Mouse (Mus musculus) lung, embryonic 16.5 days (tissue): ENCODE data around the gene Hist1h4h. TPM values are rescaled to one million over a fixed set of nuclear protein-coding genes. Genes with fewer than 3 reads are reported as not detected.

ENCODE experiments used
- ATAC-seq: fragments of 200-750 bp; cut with Nextera tagmentation; 2 replicates; pipeline ENCODE4 v1.8.0; 2017; ENCODE audit warnings: low read depth, mild to moderate bottlenecking, moderate library complexity
- H3K27ac ChIP-seq: fragments of 300-500 bp; sonication (generic); 2 replicates; pipeline ENCODE4 v1.5.1; 2014; ENCODE audit warnings: mild to moderate bottlenecking, control low read depth, low read length
- H3K27me3 ChIP-seq: fragments of 300-500 bp; sonication (generic); 2 replicates; pipeline ENCODE4 v1.6.1; 2014; ENCODE audit warnings: low read depth, low read length, mixed read lengths; ENCODE audit not compliant: control insufficient read depth, insufficient read depth
- H3K36me3 ChIP-seq: fragments of 300-500 bp; sonication (generic); 2 replicates; pipeline ENCODE4 v1.6.1; 2014; ENCODE audit warnings: low read length; ENCODE audit not compliant: control insufficient read depth, insufficient read depth
- H3K4me1 ChIP-seq: fragments of 300-500 bp; sonication (generic); replicated peaks from 2 replicates; pipeline ENCODE4 v1.6.1; 2014; ENCODE audit warnings: low read length, mixed read lengths; ENCODE audit not compliant: control insufficient read depth, insufficient read depth
- H3K4me2 ChIP-seq: fragments of 300-500 bp; sonication (generic); 2 replicates; pipeline ENCODE4 v1.6.1; 2014; ENCODE audit warnings: low read depth, low read length, control low read depth
- H3K4me3 ChIP-seq: fragments of 300-500 bp; sonication (generic); 2 replicates; pipeline ENCODE4 v1.5.1; 2014; ENCODE audit warnings: mild to moderate bottlenecking, low read length, control low read depth
- H3K9ac ChIP-seq: fragments of 300-500 bp; sonication (generic); 2 replicates; pipeline ENCODE4 v1.6.1; 2014; ENCODE audit warnings: low read length, control low read depth
- H3K9me3 ChIP-seq: fragments of 300-500 bp; sonication (generic); 2 replicates; pipeline ENCODE4 v1.6.1; 2016; ENCODE audit warnings: low read length; ENCODE audit not compliant: control insufficient read depth
- WGBS: fragments of 180-500 bp; shearing (Covaris S2); extraction: QIAGEN DNeasy Blood & Tissue Kit; methylation state at CpG from one replicate; pipeline ENCODE4 v1.1.7; 2014; 5-methylcytosine and 5-hydroxymethylcytosine counted together
- polyA plus RNA-seq: library from polyadenylated mRNA; unstranded; fragments of >200 nt; fragmentation: Nextera tagmentation; extraction: Ambion mirVana; gene quantifications from 2 replicates; pipeline ENCODE4 v1.2.1, GENCODE M21; 2015

Hist1h4h gene
- polyA plus RNA-seq, 1 experiment from 2014 or later = 8.4 TPM

GRCm38 (mm10) chr13:23518295-23518603, 12.6 kb upstream of the Hist1h4h start:
- WGBS = under 1% methylated on average over 6 of the region's 6 CpGs
- peaks cover 4% of the 10 kb centered on the region for H3K4me1 ChIP-seq
- H3K9me3 ChIP-seq = no peaks in the 10 kb centered on the region
- H3K36me3 ChIP-seq = no peaks in the 10 kb centered on the region
- H3K9ac ChIP-seq = no peak overlapping the region
- H3K27me3 ChIP-seq = no peaks in the 10 kb centered on the region
- 0 out of 2 replicates have a peak, but pooled peaks have one; percentile 15 for ATAC-seq
- peak overlapping the region; percentile 94 for H3K4me2 ChIP-seq
- peak overlapping the region; percentile 66 for H3K4me3 ChIP-seq
- no peak overlapping the region for H3K27ac ChIP-seq

GRCm38 (mm10) chr13:23518885-23519284, 12.0 kb upstream of the Hist1h4h start:
- Histone ChIP-seq H3K36me3 (no peaks in the 10 kb centered on the region), H3K4me3 (peak overlapping the region; percentile 52), H3K27me3 (no peaks in the 10 kb centered on the region), H3K9ac (peak overlapping the region; percentile 49), H3K9me3 (no peaks in the 10 kb centered on the region), H3K27ac (peak overlapping the region; percentile 69), H3K4me2 (peak overlapping the region; percentile 73), H3K4me1 (peaks cover 4% of the 10 kb centered on the region)
- peak; percentile 55 for ATAC-seq
- under 1% methylated on average over 6 of the region's 6 CpGs for WGBS

DNA sequence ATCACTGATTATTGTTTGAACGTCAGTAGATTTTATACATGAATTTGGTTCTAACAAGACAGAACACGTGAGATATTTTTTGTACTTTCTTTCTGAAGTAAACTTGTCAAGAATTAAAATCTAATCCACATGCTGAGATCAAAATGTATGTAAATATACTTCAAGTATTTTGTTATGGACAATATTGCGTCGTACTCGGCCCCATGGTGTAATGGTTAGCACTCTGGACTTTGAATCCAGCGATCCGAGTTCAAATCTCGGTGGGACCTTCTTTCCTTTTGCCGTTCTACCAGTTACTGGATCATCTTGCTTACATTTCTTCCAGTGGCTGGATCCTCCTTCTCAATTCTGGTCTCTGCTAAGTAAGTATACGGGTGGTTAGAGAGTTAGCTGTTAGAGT, 11.4 kb upstream of the Hist1h4h start:
- peak overlapping the region; percentile 69 for H3K27ac ChIP-seq
- no peaks in the 10 kb centered on the region for H3K27me3 ChIP-seq
- H3K9me3 ChIP-seq = no peaks in the 10 kb centered on the region
- peak overlapping the region; percentile 73 for H3K4me2 ChIP-seq
- H3K4me1 ChIP-seq = peaks cover 4% of the 10 kb centered on the region
- H3K36me3 ChIP-seq = no peaks in the 10 kb centered on the region
- H3K4me3 ChIP-seq = peak overlapping the region; percentile 52
- peak; percentile 57 for ATAC-seq
- peak overlapping the region; percentile 49 for H3K9ac ChIP-seq
- under 1% methylated on average over 10 of the region's 10 CpGs for WGBS

GRCm38 (mm10) chr13:23521703-23522102, 9.1 kb upstream of the Hist1h4h start:
- 0 out of 2 replicates have a peak, but pooled peaks cover 4% of the 10 kb centered on the region for H3K4me1 ChIP-seq
- 1% methylated on average over 14 of the region's 14 CpGs for WGBS
- H3K36me3 ChIP-seq = no peaks in the 10 kb centered on the region
- no peaks in the 10 kb centered on the region for H3K27me3 ChIP-seq
- no peak overlapping the region for H3K4me3 ChIP-seq
- ATAC-seq = no peak
- H3K9me3 ChIP-seq = no peaks in the 10 kb centered on the region
- H3K4me2 ChIP-seq = peak overlapping the region; percentile 32
- no peak overlapping the region for H3K9ac ChIP-seq
- H3K27ac ChIP-seq = no peak overlapping the region

- Histone ChIP-seq H3K4me1 (peaks cover 9% of the 10 kb centered on the region; the same call in 1 of the 2 replicates), H3K36me3 (no peaks in the 10 kb centered on the region), H3K9ac (no peak overlapping the region), H3K27me3 (no peaks in the 10 kb centered on the region), H3K4me3 (no peak overlapping the region), H3K27ac (no peak overlapping the region), H3K9me3 (no peaks in the 10 kb centered on the region), H3K4me2 (no peak overlapping the region)
- no peak for ATAC-seq
- WGBS = 41% methylated on average over 5 of the region's 5 CpGs
Observed at GRCm38 (mm10) chr13:23523976-23524375, 6.9 kb upstream of the Hist1h4h start.

GRCm38 (mm10) chr13:23524654-23525053, 6.2 kb upstream of the Hist1h4h start:
- no peak overlapping the region for H3K4me3 ChIP-seq
- no peaks in the 10 kb centered on the region for H3K27me3 ChIP-seq
- H3K4me1 ChIP-seq = peaks cover 12% of the 10 kb centered on the region; the same call in 1 of the 2 replicates
- no peak overlapping the region for H3K4me2 ChIP-seq
- no peak overlapping the region for H3K27ac ChIP-seq
- no peaks in the 10 kb centered on the region for H3K36me3 ChIP-seq
- H3K9me3 ChIP-seq = no peaks in the 10 kb centered on the region
- 6% methylated on average over 5 of the region's 5 CpGs for WGBS
- H3K9ac ChIP-seq = no peak overlapping the region
- ATAC-seq = peak; percentile 21; the same call in 1 of the 2 replicates

DNA sequence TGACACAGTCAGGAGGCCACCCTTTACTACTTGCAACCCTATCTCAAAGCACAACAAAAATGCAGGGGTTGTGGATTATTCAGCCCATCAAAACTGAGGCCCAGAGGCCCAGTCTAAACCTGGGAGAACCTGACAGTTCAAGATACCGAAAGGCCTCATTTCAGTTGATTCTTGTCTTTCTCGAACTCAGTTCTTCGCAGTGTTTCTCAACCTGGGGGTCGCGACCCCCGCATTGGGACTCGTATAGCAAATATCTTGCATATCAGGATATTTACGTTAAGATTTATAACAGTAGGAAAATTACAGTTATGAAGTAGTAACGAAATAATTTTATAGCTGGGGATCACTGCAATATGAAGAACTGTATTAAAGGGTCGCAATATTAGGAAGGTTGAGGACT, 4.9 kb upstream of the Hist1h4h start:
- peaks cover 12% of the 10 kb centered on the region; the same call in 1 of the 2 replicates for H3K4me1 ChIP-seq
- no peaks in the 10 kb centered on the region for H3K9me3 ChIP-seq
- H3K36me3 ChIP-seq = no peaks in the 10 kb centered on the region
- no peak overlapping the region for H3K27ac ChIP-seq
- peak overlapping the region; percentile 21 for H3K9ac ChIP-seq
- H3K27me3 ChIP-seq = no peaks in the 10 kb centered on the region
- peak overlapping the region; percentile 52 for H3K4me3 ChIP-seq
- under 1% methylated on average over 10 of the region's 10 CpGs for WGBS
- H3K4me2 ChIP-seq = peak overlapping the region; percentile 62
- no peak for ATAC-seq

GRCm38 (mm10) chr13:23526312-23526711, 4.5 kb upstream of the Hist1h4h start:
- Histone ChIP-seq H3K9me3 (no peaks in the 10 kb centered on the region), H3K36me3 (no peaks in the 10 kb centered on the region), H3K27ac (peak overlapping the region; percentile 57; the same call in 1 of the 2 replicates), H3K27me3 (no peaks in the 10 kb centered on the region), H3K4me3 (peak overlapping the region; percentile 52), H3K4me2 (peak overlapping the region; percentile 62), H3K9ac (peak overlapping the region; percentile 64), H3K4me1 (peaks cover 12% of the 10 kb centered on the region; the same call in 1 of the 2 replicates)
- ATAC-seq = peak; percentile 42; the same call in 1 of the 2 replicates
- WGBS = under 1% methylated on average over 17 of the region's 17 CpGs

DNA sequence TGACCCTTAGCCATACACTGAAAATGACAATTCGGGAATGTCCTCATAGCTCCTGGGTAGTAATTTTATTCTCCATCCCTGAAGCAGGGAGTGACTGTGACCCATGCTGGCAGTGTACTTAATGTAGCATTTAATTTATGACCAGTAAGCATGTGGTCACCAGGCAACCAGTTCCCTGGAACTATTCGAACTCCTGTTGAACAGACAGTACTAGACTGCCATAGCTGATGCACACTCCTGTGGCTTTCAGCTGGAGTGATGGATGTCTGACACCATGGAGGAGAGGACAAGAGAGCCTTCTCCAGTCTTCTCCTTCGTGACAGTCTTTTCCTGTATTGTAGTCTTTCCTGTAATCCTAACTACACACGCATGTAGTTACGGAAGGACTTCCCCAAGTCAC, 1.8 kb upstream of the Hist1h4h start:
- H3K9me3 ChIP-seq = no peaks in the 10 kb centered on the region
- no peak overlapping the region for H3K4me2 ChIP-seq
- H3K9ac ChIP-seq = no peak overlapping the region
- WGBS = 70% methylated on average over 5 of the region's 5 CpGs
- ATAC-seq = no peak
- no peak overlapping the region for H3K4me3 ChIP-seq
- no peak overlapping the region for H3K27ac ChIP-seq
- peaks cover 18% of the 10 kb centered on the region for H3K4me1 ChIP-seq
- no peaks in the 10 kb centered on the region for H3K36me3 ChIP-seq
- H3K27me3 ChIP-seq = no peaks in the 10 kb centered on the region
